Mouse (Mus musculus) kidney, postnatal 36 days (tissue): ENCODE results near the gene Fam207a.

Source experiments
- DNase-seq, 2 experiments: peaks; one replicate each; pipeline ENCODE4 v3.0.0; 2021 to 2022; ENCODE audit warnings: mixed read lengths in 2 of 2

Fam207a gene

GRCm38 (mm10) chr10:77450159-77450464 lies 65.5 kb downstream of the Fam207a start:
- no peak for DNase-seq

GRCm38 (mm10) chr10:77449315-77450158 lies 66.0 kb downstream of the Fam207a start:
- no peak for DNase-seq

GRCm38 (mm10) chr10:77448698-77449247 lies 66.8 kb downstream of the Fam207a start:
- no peak for DNase-seq

GRCm38 (mm10) chr10:77448209-77448608 lies 67.4 kb downstream of the Fam207a start:
- no peak for DNase-seq

- DNase-seq, result peak; percentile 30 to 44
Observed at GRCm38 (mm10) chr10:77447755-77448154, 67.8 kb downstream of the Fam207a start.

GRCm38 (mm10) chr10:77442250-77442649 lies 73.3 kb downstream of the Fam207a start:
- peak in 1 of 2 experiments; percentile 49 for DNase-seq

GRCm38 (mm10) chr10:77441812-77442211 lies 73.8 kb downstream of the Fam207a start:
- DNase-seq, result peak in 1 of 2 experiments; percentile 19

GRCm38 (mm10) chr10:77440841-77441755 lies 74.5 kb downstream of the Fam207a start:
- peak; percentile 54 to 75 for DNase-seq

- no peak for DNase-seq
Observed at GRCm38 (mm10) chr10:77440286-77440685, 75.3 kb downstream of the Fam207a start.

GRCm38 (mm10) chr10:77439026-77439425 lies 76.6 kb downstream of the Fam207a start:
- no peak for DNase-seq

- no peak for DNase-seq
Observed at GRCm38 (mm10) chr10:77438021-77438420, 77.6 kb downstream of the Fam207a start.
